Mouse (Mus musculus): ENCODE data around the gene Tstd2. TPM values are rescaled to one million over a fixed set of nuclear protein-coding genes. Genes with fewer than 3 reads are reported as not detected.

Gene Tstd2
- 7.3 and 7.9 TPM in 2 replicates for polyA plus RNA-seq (2021; fragmentation: Nextera tagmentation)
- long read RNA-seq, experiment 1, partial matches to known transcripts = 4 of 9 reads
- long read RNA-seq, experiment 1, other reads (novel, unspliced or antisense) = 3 of 9 reads
- long read RNA-seq, experiment 2, transcript Tstd2-202 (10 exons, 3,726 nt) = major isoform, 42 of 67 reads
- long read RNA-seq, experiment 2, partial matches to known transcripts = 2 of 67 reads
- long read RNA-seq, experiment 2, other reads (novel, unspliced or antisense) = 19 of 67 reads

DNA sequence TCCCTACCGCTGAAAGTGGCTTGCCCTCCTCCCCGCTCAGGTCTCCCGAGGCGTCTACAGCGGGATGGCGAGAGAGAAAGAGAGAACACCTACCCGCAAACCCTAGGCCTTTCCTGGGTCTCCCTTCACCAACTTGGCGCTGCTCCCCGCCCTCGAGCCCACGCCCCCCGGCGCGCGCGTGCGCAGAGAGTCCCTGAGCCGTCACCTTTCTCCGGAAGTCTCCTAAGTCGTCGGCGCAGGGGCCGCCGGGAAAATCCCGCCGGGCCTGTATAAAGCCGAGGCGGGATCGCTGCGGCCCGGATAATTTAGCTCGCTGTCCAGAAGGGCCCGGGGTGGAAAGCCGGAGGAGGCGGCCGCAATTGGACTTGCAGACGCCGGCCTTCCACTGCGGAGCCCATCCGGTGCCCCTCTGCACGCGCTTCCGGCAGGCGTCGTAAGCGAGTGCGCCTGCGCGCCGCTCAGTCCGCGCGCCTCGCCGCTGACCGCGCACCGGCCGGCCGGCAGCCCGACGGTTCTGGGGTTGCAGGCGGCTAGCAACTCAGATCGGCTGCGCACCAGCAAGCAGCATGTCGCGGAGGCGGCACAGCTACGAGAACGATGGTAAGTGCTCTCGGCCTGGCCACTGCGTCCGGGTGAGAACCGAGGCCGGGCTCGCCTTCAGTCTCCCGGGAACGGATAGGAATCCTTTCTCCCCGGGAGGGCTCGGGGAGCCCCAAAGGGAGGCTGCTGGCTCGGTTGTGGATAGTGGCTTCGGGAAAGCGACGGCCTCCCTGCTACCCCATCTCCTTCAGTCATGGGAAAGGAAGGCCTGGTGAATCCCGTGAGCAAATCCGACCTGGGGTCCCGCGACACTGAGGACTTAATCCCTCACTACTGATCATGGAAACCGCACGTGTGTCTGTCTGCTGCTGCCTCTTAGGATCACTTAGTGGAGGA, at the start of gene Tstd2, which contains the start of gene Ncbp1:
TSS of gene Tstd2 (minus strand) at position 408 of the 936 bp plus-strand sequence.
TSS of gene Ncbp1 (plus strand) at position 327 of the 936 bp plus-strand sequence.

Other genes starting within 250 kb of the Tstd2 start
- gene Ccdc180, start 248.4 kb downstream of the Tstd2 start, polyA plus RNA-seq (2021; fragmentation: Nextera tagmentation) = 0.39 and 0.87 TPM in 2 replicates
- gene Tdrd7, start 173.4 kb downstream of the Tstd2 start, polyA plus RNA-seq (2021; fragmentation: Nextera tagmentation) = 12.2 and 14.7 TPM in 2 replicates
- gene Tmod1, start 99.8 kb downstream of the Tstd2 start, polyA plus RNA-seq (2021; fragmentation: Nextera tagmentation) = 18.5 and 19.3 TPM in 2 replicates
- 26.5 and 30.6 TPM in 2 replicates for gene Ncbp1, start 81 bp downstream of the Tstd2 start, polyA plus RNA-seq (2021; fragmentation: Nextera tagmentation)
- gene Xpa, start 57.6 kb upstream of the Tstd2 start, polyA plus RNA-seq (2021; fragmentation: Nextera tagmentation) = 26.1 and 26.5 TPM in 2 replicates
- gene Foxe1, start 204.9 kb upstream of the Tstd2 start, polyA plus RNA-seq (2021; fragmentation: Nextera tagmentation) = not detected in 2 replicates

Data from layer of hippocampus, adult 6 months (tissue).